Mouse (Mus musculus) gastrocnemius, postnatal 36 days (tissue): Measurements from ENCODE around the gene B4galnt4. TPM values are rescaled to one million over a fixed set of nuclear protein-coding genes. Genes with fewer than 3 reads are reported as not detected.
A peak's percentile ranks its signal among the peaks of the same experiment; 100 is the strongest.

Source experiments
- DNase-seq, 2 experiments: peaks; one replicate each; pipeline ENCODE4 v3.0.0; 2022
- intact Hi-C: fragments of 180-260 bp; cut with DNase I; formaldehyde crosslinking; loops from one replicate; pipeline ENCODE4 v1.15.1; 2025
- total RNA-seq, 2 experiments: library from RNA; stranded (reverse); gene quantifications; 2 replicates each; pipeline ENCODE4 v1.2.3; 2021

B4galnt4 gene
- total RNA-seq, 2 experiments from 2014 or later, result 0.20 to 0.22 TPM

- no peak for DNase-seq
- intact Hi-C loops, result loop anchor here (2.0 kb wide), 1 partner anchor 30 kb away; the partner anchor contains the start of gene Ifitm3
Observed at GRCm38 (mm10) chr7:141040867-141041606, 19.9 kb upstream of the B4galnt4 start.

DNA sequence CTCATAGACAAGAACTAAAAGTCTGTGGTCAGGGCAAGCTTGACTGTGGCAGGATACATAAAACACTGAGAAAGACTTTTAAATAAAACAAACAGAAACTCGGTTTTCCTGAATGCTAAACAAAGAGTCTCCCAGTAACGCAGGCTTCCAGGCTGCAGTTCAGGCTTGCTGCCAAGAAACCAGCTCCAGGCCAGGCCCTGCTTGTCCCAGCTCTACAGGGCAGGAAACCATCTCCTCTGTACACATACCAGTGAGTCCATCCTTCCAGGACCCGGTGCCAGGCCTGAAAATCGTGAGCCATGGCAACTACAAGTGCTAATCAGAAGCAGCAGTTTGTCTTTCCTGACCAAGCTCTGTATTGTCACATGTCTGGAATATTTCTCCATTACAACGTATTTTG, 19.2 kb upstream of the B4galnt4 start:
- peak; percentile 69 to 74 for DNase-seq
- intact Hi-C loops, result loop anchor here (2.0 kb wide), 1 partner anchor 31 kb away; the partner anchor contains the start of gene Ifitm3

DNA sequence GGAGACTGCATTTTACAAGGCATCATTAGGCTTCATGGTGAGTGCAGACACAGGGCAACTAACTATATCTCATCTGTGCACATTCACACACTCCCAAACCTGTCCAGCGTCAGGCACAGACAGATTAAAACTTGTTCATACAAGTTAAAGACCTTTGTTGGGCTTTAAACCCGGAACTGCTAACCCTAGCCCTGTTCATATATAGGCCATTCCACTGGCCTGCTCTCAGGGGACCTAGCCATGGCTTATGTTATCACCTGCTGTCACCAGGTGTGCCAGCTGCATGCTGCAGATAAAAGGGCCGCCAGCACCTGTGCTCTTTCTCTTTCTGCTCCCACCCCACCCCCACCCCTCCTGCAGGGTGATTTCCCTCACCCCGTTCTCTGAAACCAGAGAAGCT, 18.4 kb upstream of the B4galnt4 start:
- intact Hi-C loops, result no loop called here
- DNase-seq, result no peak

DNA sequence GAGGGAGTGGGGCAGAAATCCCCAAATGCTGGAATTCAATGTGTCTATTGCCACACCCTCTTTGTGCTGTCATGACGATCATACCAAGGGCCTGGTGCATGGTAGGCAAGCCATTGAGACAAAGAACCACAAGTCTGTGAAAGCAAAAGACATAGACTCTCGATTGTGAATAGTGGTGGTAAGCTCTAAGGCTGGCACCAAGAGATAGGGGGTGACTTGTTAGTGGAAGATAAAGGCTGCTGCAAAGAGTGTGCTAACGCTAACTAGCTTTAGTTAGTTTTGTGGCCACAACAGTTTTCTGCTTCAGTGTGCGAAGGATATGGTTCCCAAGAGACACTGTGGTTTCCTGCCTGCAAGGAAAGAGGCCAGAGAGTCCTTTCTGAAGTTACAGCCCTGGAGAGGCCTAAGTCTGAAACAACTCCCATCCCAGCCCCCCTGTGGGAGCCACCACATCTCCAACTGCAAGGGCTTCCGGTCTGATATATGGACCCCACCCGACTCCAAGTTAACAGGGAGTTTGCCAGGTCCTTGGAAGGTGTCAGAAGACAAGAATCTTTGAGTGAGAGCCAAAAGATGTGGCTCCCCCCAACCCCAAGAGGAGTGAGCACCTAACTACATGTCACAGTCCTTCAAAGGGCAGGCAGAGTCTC, 13.8 kb upstream of the B4galnt4 start:
- intact Hi-C loops, result loop anchor here (2.0 to 5.0 kb wide), 4 partner anchors 38 to 205 kb away; partner anchors contain the start of genes Gm45717 and Ifitm2
- DNase-seq, result no peak

DNA sequence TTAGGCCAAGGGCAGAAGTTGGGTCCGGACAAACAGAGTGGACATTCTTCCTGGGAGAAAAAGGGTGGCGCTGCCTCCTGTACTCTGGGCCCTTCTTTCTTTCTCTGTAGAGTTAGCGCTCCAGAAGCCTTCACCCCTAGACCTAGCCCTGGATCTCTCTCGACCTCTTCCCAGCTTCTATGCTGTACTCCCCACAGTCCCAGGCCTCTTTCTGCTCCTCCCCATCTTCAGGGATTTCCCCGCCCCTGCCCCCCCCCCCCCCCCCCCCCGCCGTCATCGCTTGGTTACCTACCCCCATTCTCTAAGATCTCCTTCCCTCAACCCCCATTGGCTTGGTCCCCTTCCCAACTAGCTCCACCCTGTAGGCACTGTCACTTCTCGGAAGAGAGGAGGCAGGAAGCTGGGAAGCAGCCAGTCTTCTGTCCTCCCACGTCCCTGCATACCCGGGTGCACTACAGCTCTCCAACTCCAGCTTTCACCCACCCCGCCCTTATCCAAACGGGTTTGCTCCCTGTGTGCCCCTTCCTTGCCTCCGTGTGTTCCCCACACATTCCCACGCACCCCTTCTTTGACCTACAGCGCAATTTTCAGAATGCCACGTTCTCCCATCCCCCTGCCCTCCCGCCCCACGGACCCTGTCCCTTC, 13.2 kb upstream of the B4galnt4 start:
- DNase-seq, result peak; percentile 71 to 84
- intact Hi-C loops, result loop anchor here (2.0 to 5.0 kb wide), 4 partner anchors 39 to 205 kb away; partner anchors contain the start of genes Gm45717 and Ifitm2

GRCm38 (mm10) chr7:141048226-141049218, 12.4 kb upstream of the B4galnt4 start:
- intact Hi-C loops, result loop anchor here (5.0 kb wide), 2 partner anchors 91 to 206 kb away; partner anchors contain the start of genes Gm45717 and Ifitm2

GRCm38 (mm10) chr7:141049326-141049725, 11.6 kb upstream of the B4galnt4 start:
- intact Hi-C loops, result loop anchor here (5.0 kb wide), 2 partner anchors 92 to 207 kb away; partner anchors contain the start of genes Gm45717 and Ifitm2

More at GRCm38 (mm10) chr7:141048226-141049218, 12.4 kb upstream of the B4galnt4 start:
- DNase-seq, result peak; percentile 90 to 91

GRCm38 (mm10) chr7:141051060-141051685, 9.7 kb upstream of the B4galnt4 start:
- intact Hi-C loops, result no loop called here
- DNase-seq, result no peak

More at GRCm38 (mm10) chr7:141049326-141049725, 11.6 kb upstream of the B4galnt4 start:
- DNase-seq, result no peak

GRCm38 (mm10) chr7:141052016-141052415, 8.9 kb upstream of the B4galnt4 start:
- intact Hi-C loops, result no loop called here
- DNase-seq, result no peak

- DNase-seq, result no peak
- intact Hi-C loops, result no loop called here
Observed at GRCm38 (mm10) chr7:141052421-141052820, 8.5 kb upstream of the B4galnt4 start.

DNA sequence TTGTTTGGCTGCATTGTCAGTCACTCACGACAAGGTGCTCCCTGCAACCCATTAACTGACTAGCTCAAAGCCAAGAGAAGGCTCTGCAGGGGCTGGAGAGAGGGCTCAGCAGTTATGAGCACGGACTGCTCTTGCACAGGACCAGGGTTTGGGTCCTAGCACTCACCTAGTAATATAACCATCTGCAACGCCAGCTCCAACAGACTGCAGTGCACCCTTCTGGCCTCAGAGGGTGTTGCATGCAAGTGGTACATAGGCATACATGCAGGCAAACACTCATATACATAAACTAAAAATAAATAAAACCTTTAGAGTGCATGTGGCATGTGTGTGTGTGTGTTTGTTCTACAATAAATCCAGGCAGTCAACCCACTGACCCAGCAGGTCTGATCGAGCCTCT, 5.1 kb upstream of the B4galnt4 start:
- DNase-seq, result no peak
- intact Hi-C loops, result no loop called here

DNA sequence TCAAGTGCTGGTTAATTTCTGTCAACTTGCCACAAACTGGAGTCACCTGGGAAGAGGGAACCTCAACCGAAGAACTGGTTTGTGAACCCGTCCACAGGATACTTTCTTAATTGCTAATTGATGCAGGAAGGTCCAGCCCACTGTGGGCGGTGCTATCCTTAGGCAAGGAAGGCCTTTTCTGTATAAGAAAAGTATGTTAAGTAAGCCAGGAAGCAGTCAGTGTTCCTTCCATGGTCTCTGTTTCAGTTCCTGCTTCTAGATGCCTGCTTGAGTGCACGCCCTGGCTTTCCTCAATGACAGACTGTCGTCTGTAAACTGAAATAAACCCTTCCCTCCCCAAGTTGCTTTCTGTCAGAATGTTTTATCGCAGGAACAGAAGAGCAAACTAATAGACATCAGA, 3.9 kb upstream of the B4galnt4 start:
- DNase-seq, result no peak
- intact Hi-C loops, result no loop called here

- intact Hi-C loops, result no loop called here
- no peak for DNase-seq
Observed at GRCm38 (mm10) chr7:141057541-141057940, 3.4 kb upstream of the B4galnt4 start.

- no peak for DNase-seq
- intact Hi-C loops, result no loop called here
Observed at GRCm38 (mm10) chr7:141058601-141059341, 2.1 kb upstream of the B4galnt4 start.

DNA sequence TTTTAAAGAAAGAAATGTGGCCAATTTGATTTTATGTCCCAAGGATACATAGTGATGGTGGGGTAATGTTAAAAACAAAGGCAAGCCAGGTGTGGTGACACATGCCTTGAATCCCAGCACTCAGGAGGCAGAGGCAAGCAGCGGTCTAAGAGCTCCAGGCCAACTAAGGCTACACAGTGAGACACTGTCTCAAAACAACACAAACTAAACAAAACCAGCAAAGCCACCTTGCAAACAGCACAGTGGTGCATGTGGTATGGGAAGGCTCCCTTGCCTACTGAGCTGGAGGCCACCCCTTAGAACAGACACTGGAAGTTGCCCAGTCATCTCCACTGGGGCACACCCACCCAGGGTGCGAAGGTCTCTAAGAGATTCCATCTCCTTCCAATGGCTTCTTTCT, 975 bp upstream of the B4galnt4 start:
- no peak for DNase-seq
- intact Hi-C loops, result no loop called here

DNA sequence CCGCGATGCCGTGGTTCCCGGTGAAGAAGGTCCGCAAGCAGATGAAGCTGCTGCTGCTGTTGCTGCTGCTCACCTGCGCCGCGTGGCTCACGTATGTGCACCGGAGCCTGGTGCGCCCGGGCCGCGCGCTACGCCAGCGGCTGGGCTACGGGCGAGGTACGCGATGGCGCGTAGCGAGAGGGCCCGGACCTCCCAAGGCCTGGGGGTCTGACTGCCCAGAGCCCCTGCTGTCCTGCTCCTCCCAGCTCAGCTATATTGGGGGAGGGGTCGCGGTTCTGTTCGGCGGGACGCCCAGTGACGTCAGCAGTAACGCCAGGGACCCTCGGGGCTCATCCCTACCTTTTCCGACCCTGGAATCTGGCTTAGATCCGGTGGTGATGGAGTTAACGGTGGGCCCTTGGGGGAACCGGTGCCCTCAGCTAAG, 377 bp downstream of the B4galnt4 start:
- intact Hi-C loops, result no loop called here
- no peak for DNase-seq

DNA sequence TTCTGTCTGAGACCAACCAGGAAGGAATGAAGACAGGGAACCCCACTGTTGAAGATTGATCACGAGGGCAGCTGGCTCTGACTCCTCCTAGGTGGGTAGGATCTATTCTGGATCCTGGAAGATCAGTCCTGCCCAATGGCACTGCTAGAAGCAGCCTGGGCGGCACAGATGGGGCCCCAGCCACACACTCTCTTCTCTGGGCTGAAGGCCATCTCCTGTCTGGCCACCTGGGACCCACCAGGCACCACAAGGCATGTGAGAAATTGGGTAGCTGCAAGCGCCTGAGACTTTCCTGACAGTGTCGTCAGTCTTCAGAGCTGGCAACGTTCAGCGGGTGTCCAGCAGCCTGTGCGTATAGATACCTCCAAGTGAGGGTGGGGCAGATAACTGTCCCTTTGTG, 1.6 kb downstream of the B4galnt4 start:
- no peak for DNase-seq
- intact Hi-C loops, result no loop called here

GRCm38 (mm10) chr7:141063353-141063752, 2.4 kb downstream of the B4galnt4 start:
- DNase-seq, result no peak
- intact Hi-C loops, result no loop called here

DNA sequence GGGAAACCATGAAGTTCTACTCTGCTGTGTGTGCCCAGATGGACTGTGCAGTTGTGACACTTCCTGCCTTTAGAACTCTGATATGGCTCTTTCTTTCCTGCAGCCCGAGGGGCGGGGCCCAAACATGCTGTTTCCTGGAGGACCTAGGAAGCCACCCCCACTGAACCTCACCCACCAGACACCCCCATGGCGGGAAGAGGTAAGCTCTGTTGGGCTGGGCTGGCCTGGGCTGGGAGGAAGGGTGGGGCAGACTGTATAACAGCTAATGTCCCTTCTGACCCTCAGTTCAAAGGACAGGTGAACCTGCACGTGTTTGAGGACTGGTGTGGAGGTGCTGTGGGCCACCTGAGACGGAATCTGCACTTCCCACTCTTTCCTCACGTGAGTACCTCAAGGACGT, 3.3 kb downstream of the B4galnt4 start:
- intact Hi-C loops, result no loop called here

More for the DNA sequence above, 3.3 kb downstream of the B4galnt4 start:
- no peak for DNase-seq
